Mouse (Mus musculus) ES-Bruce4 (cell line): Measurements from ENCODE around the gene Rab1b.

Experiments used
- CTCF ChIP-seq: IDR thresholded peaks from one replicate; pipeline ENCODE4 v1.8.1; 2011; ENCODE audit warnings: low read depth, low read length
- EP300 ChIP-seq: IDR thresholded peaks from 2 replicates; pipeline ENCODE4 v1.6.1; 2011; ENCODE audit warnings: low read depth, low read length; ENCODE audit not compliant: insufficient read depth
- POLR2A ChIP-seq: IDR thresholded peaks from one replicate; pipeline ENCODE4 v1.8.1; 2011; ENCODE audit warnings: low read length; ENCODE audit not compliant: insufficient read depth

DNA sequence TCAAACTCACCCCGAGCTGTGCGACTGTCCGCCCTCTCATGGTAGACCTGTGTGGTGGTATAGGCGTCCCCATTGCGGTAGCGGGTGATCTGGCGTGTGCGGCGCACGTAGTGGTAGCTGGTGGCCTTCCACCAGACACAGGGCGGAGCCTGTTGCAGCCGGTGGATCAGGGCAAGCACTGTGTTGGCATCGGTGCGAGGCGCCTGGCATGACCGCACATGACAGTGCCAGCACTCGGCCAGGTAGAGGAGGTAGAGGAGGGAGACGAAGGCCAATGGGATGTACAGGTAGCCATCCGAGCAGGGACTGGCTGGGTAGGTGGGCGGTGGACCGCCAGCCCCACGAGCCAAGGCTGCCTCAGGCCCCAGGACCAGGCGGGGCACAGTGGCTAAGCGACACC is 24.3 kb downstream of the Rab1b start:
- TF ChIP-seq CTCF, result no peak
- no peak for TF ChIP-seq EP300
- TF ChIP-seq POLR2A, result no peak
